Mouse (Mus musculus): ENCODE data around the gene Pacs1. TPM values are rescaled to one million over a fixed set of nuclear protein-coding genes. Genes with fewer than 3 reads are reported as not detected.
"Not testable (repeated sequence)": the region's sequence is repeated elsewhere in the genome, so short reads cannot be mapped to it uniquely, and the experiment has no call there.

The Pacs1 gene
- polyA plus RNA-seq, 1 experiment from 2014 or later = 20.2 TPM

- Histone ChIP-seq H3K27me3 (no peaks in the 10 kb centered on the region), H3K4me3 (no peak overlapping the region), H3K9me3 (replicated peaks) (peaks cover 9% of the 10 kb centered on the region; the same call in 1 of the 2 replicates), H3K9ac (no peak overlapping the region), H3K27ac (no peak overlapping the region), H3K36me3 (ENCODE audit: poor library complexity, severe bottlenecking) (peaks cover 6% of the 10 kb centered on the region; the same call in 1 of the 2 replicates), H3K4me2 (no peak overlapping the region), H3K4me1 (0 out of 2 replicates have a peak, but pooled peaks cover 2% of the 10 kb centered on the region)
- 99% methylated on average over 2 of the region's 2 CpGs for WGBS
- ATAC-seq = no peak
Observed at GRCm38 (mm10) chr19:5187439-5187838, 85.5 kb downstream of the Pacs1 start.

DNA sequence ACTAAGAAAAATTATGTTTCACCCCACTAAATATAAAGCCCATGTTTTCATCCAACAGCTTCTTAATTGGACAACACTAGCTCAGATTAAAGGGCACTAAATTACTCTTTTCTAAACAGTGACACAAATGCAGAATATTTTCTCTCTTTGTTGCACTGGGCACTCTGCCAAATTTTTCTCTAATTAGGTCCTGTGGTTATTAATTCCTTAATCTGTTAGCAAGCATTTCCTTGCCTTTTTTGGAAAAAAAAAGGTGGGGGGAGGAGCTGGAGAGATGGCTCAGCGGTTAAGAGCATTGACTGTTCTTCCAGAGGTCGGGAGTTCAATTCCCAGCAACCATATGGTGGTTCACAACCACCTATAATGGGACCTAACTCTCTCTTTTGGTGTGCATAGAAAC lies 91.0 kb downstream of the Pacs1 start:
- Histone ChIP-seq H3K36me3 (ENCODE audit: poor library complexity, severe bottlenecking) (peaks cover 6% of the 10 kb centered on the region; the same call in 1 of the 2 replicates), H3K4me3 (no peak overlapping the region), H3K27ac (no peak overlapping the region), H3K27me3 (no peaks in the 10 kb centered on the region), H3K9me3 (replicated peaks) (peaks cover 9% of the 10 kb centered on the region; the same call in 1 of the 2 replicates), H3K4me2 (no peak overlapping the region), H3K4me1 (peaks cover 8% of the 10 kb centered on the region; the same call in 1 of the 2 replicates), H3K9ac (no peak overlapping the region)
- 38% methylated on average over 2 of the region's 2 CpGs for WGBS
- no peak for ATAC-seq

GRCm38 (mm10) chr19:5178631-5179030 lies 94.3 kb downstream of the Pacs1 start:
- no peak for ATAC-seq
- Histone ChIP-seq H3K4me1 (peaks cover 8% of the 10 kb centered on the region; the same call in 1 of the 2 replicates), H3K36me3 (ENCODE audit: poor library complexity, severe bottlenecking) (no peaks in the 10 kb centered on the region), H3K9me3 (replicated peaks) (no peaks in the 10 kb centered on the region), H3K27ac (no peak overlapping the region), H3K4me3 (no peak overlapping the region), H3K27me3 (no peaks in the 10 kb centered on the region), H3K4me2 (no peak overlapping the region), H3K9ac (no peak overlapping the region)
- WGBS = 68% methylated on average over 5 of the region's 5 CpGs

GRCm38 (mm10) chr19:5170430-5170829 lies 102.5 kb downstream of the Pacs1 start:
- Histone ChIP-seq H3K4me1 (no peaks in the 10 kb centered on the region), H3K9ac (no peak overlapping the region), H3K27me3 (no peaks in the 10 kb centered on the region), H3K27ac (no peak overlapping the region), H3K36me3 (ENCODE audit: poor library complexity, severe bottlenecking) (no peaks in the 10 kb centered on the region), H3K4me3 (no peak overlapping the region), H3K9me3 (replicated peaks) (no peaks in the 10 kb centered on the region), H3K4me2 (no peak overlapping the region)
- ATAC-seq = no peak
- 88% methylated on average over 1 of the region's 1 CpGs for WGBS

- H3K36me3 ChIP-seq (ENCODE audit: poor library complexity, severe bottlenecking) = no peaks in the 10 kb centered on the region
- H3K9ac ChIP-seq = no peak overlapping the region
- no peak overlapping the region for H3K27ac ChIP-seq
- H3K27me3 ChIP-seq = no peaks in the 10 kb centered on the region
- no peaks in the 10 kb centered on the region for H3K9me3 ChIP-seq (replicated peaks)
- no peak overlapping the region for H3K4me2 ChIP-seq
- no peaks in the 10 kb centered on the region for H3K4me1 ChIP-seq
- 92% methylated on average over 4 of the region's 4 CpGs for WGBS
- no peak for ATAC-seq
- H3K4me3 ChIP-seq = no peak overlapping the region
Observed at GRCm38 (mm10) chr19:5167477-5167876, 105.4 kb downstream of the Pacs1 start.

DNA sequence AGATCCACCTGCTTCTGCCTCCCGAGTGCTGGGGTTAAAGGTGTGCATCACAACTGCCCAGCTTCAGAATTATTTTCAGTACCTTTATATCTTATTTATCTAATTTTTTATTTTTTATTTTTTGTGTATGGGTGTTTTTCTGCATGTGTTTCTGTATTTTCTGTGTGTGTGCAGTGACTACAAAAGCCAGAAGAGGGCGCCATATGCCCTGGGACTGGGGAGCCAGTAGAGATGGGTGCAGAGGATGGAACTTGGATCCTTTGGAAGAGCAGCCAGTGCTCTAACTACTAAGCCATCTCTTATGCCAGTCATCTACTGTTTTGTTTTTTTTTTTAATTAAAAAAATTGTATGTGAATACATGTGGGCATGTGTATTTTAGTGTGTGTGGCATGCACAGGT lies 108.5 kb downstream of the Pacs1 start:
- Histone ChIP-seq H3K9ac (no peak overlapping the region), H3K4me2 (no peak overlapping the region), H3K4me1 (no peaks in the 10 kb centered on the region), H3K27ac (no peak overlapping the region), H3K9me3 (replicated peaks) (no peaks in the 10 kb centered on the region), H3K27me3 (no peaks in the 10 kb centered on the region), H3K4me3 (no peak overlapping the region), H3K36me3 (ENCODE audit: poor library complexity, severe bottlenecking) (no peaks in the 10 kb centered on the region)
- no peak for ATAC-seq
- WGBS = 66% methylated on average over 2 of the region's 2 CpGs

GRCm38 (mm10) chr19:5161913-5162312 lies 111.0 kb downstream of the Pacs1 start:
- WGBS = 92% methylated on average over 3 of the region's 3 CpGs

DNA sequence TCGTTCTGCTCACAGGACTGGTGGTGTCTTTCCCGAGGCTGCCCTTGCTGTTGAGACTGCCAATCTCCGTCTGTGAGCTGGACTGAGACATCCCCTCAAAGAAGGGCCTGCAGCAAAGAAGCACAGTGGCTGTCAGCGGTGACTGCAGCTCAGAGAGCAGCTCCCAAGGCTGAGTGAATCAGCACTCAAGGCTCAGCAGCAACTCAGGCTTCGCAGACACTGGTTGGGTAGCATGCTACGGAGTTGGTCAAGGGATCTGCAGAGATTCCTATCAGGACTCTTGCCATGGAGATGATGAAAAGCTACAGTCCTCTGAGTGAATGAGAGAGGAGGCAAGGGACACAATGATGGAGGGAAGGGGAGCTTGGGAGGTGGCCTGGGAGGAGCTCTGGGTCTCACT lies 120.7 kb downstream of the Pacs1 start:
- no peak overlapping the region for H3K9ac ChIP-seq
- peak overlapping the region; percentile 45; the same call in 1 of the 2 replicates for H3K27ac ChIP-seq
- WGBS = 90% methylated on average over 6 of the region's 6 CpGs
- ATAC-seq = no peak
- peaks cover 35% of the 10 kb centered on the region for H3K36me3 ChIP-seq (ENCODE audit: poor library complexity, severe bottlenecking)
- H3K4me2 ChIP-seq = no peak overlapping the region
- H3K4me1 ChIP-seq = 0 out of 2 replicates have a peak, but pooled peaks cover 2% of the 10 kb centered on the region
- H3K27me3 ChIP-seq = no peaks in the 10 kb centered on the region
- H3K4me3 ChIP-seq = no peak overlapping the region
- no peaks in the 10 kb centered on the region for H3K9me3 ChIP-seq (replicated peaks)

More at GRCm38 (mm10) chr19:5161913-5162312, 111.0 kb downstream of the Pacs1 start:
- H3K4me2 ChIP-seq = no peak overlapping the region
- H3K9ac ChIP-seq = no peak overlapping the region
- no peaks in the 10 kb centered on the region for H3K9me3 ChIP-seq (replicated peaks)
- 0 out of 2 replicates have a peak, but pooled peaks cover under 1% of the 10 kb centered on the region for H3K4me1 ChIP-seq
- ATAC-seq = no peak
- no peak overlapping the region for H3K27ac ChIP-seq
- no peaks in the 10 kb centered on the region for H3K36me3 ChIP-seq (ENCODE audit: poor library complexity, severe bottlenecking)
- H3K27me3 ChIP-seq = no peaks in the 10 kb centered on the region
- no peak overlapping the region for H3K4me3 ChIP-seq

DNA sequence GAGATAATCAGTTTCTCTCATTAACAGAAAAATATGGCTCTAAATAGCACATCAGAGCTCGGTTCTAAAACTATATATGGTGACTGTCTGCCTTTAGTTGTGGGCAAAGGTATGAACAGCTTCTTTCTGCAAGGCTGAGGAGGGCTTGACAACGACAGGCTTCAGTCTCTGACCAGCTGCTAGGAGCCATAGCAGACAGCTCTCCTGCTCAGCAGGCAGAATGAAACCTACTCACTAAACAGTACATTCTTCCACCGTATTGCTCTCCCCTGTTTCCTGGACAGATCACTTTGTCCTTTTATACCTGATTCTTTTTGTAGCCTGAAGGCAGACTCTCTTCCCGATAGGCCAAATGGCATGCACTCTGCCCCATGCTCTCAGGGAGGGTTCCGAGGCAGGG lies 121.2 kb downstream of the Pacs1 start:
- H3K36me3 ChIP-seq (ENCODE audit: poor library complexity, severe bottlenecking) = peaks cover 35% of the 10 kb centered on the region
- no peak for ATAC-seq

GRCm38 (mm10) chr19:5151331-5151730 lies 121.6 kb downstream of the Pacs1 start:
- ATAC-seq = 0 out of 2 replicates have a peak, but pooled peaks have one; percentile 30
- 37% methylated on average over 3 of the region's 3 CpGs for WGBS
- Histone ChIP-seq H3K36me3 (ENCODE audit: poor library complexity, severe bottlenecking) (peaks cover 35% of the 10 kb centered on the region), H3K27me3 (no peaks in the 10 kb centered on the region), H3K27ac (0 out of 2 replicates have a peak overlapping the region, but pooled peaks have one; percentile 45), H3K4me2 (no peak overlapping the region), H3K9ac (no peak overlapping the region), H3K4me3 (no peak overlapping the region), H3K4me1 (no peaks in the 10 kb centered on the region), H3K9me3 (replicated peaks) (no peaks in the 10 kb centered on the region)

More for the DNA sequence above, 121.2 kb downstream of the Pacs1 start:
- WGBS = 89% methylated on average over 5 of the region's 5 CpGs
- no peaks in the 10 kb centered on the region for H3K4me1 ChIP-seq
- H3K27ac ChIP-seq = peak overlapping the region; percentile 45; the same call in 1 of the 2 replicates
- H3K9me3 ChIP-seq (replicated peaks) = no peaks in the 10 kb centered on the region
- no peak overlapping the region for H3K4me3 ChIP-seq
- no peak overlapping the region for H3K4me2 ChIP-seq
- no peaks in the 10 kb centered on the region for H3K27me3 ChIP-seq
- H3K9ac ChIP-seq = no peak overlapping the region

DNA sequence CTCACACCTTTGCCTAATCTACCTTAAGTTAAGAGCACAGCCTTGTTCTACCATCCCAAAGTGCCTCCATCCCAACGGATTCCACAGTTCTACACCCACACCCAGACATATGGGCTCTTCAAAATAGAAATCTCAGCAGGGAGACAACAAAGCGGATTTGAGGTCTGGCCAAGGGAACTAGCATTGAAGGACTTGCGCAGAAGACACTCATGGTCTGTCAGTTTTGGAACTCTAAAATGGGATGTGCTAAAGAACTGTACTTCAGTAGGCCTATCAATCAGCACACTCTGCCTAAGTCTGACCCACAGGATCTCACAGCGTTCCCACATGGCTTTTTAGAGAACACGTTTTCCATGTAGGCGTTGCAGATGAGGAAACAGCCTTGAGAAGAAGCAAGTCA lies 122.6 kb downstream of the Pacs1 start:
- H3K27ac ChIP-seq = no peak overlapping the region
- no peaks in the 10 kb centered on the region for H3K27me3 ChIP-seq
- H3K4me2 ChIP-seq = no peak overlapping the region
- H3K4me3 ChIP-seq = no peak overlapping the region
- ATAC-seq = no peak
- peaks cover 26% of the 10 kb centered on the region for H3K36me3 ChIP-seq (ENCODE audit: poor library complexity, severe bottlenecking)
- no peak overlapping the region for H3K9ac ChIP-seq
- no peaks in the 10 kb centered on the region for H3K9me3 ChIP-seq (replicated peaks)
- H3K4me1 ChIP-seq = no peaks in the 10 kb centered on the region
- WGBS = 89% methylated on average over 6 of the region's 6 CpGs

- 82% methylated on average over 6 of the region's 6 CpGs for WGBS
- not testable (repeated sequence) for H3K4me2 ChIP-seq; H3K9ac ChIP-seq; H3K27ac ChIP-seq; H3K4me3 ChIP-seq; H3K27me3 ChIP-seq; ATAC-seq; H3K4me1 ChIP-seq; H3K9me3 ChIP-seq (replicated peaks)
- H3K36me3 ChIP-seq (ENCODE audit: poor library complexity, severe bottlenecking) = peaks cover 37% of the 10 kb centered on the region
Observed at GRCm38 (mm10) chr19:5149041-5149440, 123.9 kb downstream of the Pacs1 start.

DNA sequence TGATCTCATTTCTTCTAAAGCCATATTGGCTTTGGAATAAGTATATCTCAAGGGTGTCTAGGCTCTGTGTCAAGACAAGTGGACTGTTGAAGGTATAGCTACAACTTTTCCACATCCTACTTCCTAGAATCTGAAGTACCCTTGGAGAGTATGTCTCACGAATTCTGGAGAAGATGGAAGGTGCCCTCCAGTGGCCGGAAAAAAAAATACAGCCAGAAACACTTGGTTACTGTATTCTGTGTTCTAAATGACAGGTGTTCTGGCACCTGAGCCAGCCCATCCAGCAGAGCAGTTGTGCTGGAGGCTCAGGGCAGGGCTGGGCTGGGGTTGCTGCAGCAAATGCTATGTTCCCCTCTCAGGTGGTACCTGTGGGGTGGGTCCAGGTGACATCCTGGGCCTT lies 133.3 kb downstream of the Pacs1 start:
- ATAC-seq = peak; percentile 10; the same call in 1 of the 2 replicates
- H3K4me1 ChIP-seq = no peaks in the 10 kb centered on the region
- H3K9me3 ChIP-seq (replicated peaks) = no peaks in the 10 kb centered on the region
- no peak overlapping the region for H3K9ac ChIP-seq
- no peak overlapping the region for H3K4me3 ChIP-seq
- H3K27me3 ChIP-seq = no peaks in the 10 kb centered on the region
- no peak overlapping the region for H3K27ac ChIP-seq
- 0% methylated on average over 2 of the region's 2 CpGs for WGBS
- peaks cover 53% of the 10 kb centered on the region for H3K36me3 ChIP-seq (ENCODE audit: poor library complexity, severe bottlenecking)
- no peak overlapping the region for H3K4me2 ChIP-seq
